Mouse (Mus musculus): ENCODE data around the gene Hes6. TPM values are rescaled to one million over a fixed set of nuclear protein-coding genes. Genes with fewer than 3 reads are reported as not detected.
A peak's percentile ranks its signal among the peaks of the same experiment; 100 is the strongest.

Hes6 gene
- total RNA-seq, 2 experiments from 2014 or later, result 20.6 to 21.9 TPM

- no peak for DNase-seq (ENCODE audit: low spot score in 2 of 2)
These were observed 28.6 kb upstream of the Hes6 start for GRCm38 (mm10) chr1:91442350-91442990.

- DNase-seq (ENCODE audit: low spot score in 2 of 2), result no peak
These were observed 28.0 kb upstream of the Hes6 start for GRCm38 (mm10) chr1:91441855-91442254.

- no peak for DNase-seq (ENCODE audit: low spot score in 2 of 2)
These were observed 25.9 kb upstream of the Hes6 start for GRCm38 (mm10) chr1:91439776-91440175.

- DNase-seq (ENCODE audit: low spot score in 2 of 2), result no peak
These were observed 23.7 kb upstream of the Hes6 start for GRCm38 (mm10) chr1:91437573-91437972.

GRCm38 (mm10) chr1:91437083-91437400 is 23.2 kb upstream of the Hes6 start:
- no peak for DNase-seq (ENCODE audit: low spot score in 2 of 2)

GRCm38 (mm10) chr1:91436380-91437082 is 22.7 kb upstream of the Hes6 start:
- peak in 1 of 2 experiments; percentile 78 for DNase-seq (ENCODE audit: low spot score in 2 of 2)

- no peak for DNase-seq (ENCODE audit: low spot score in 2 of 2)
These were observed 21.8 kb upstream of the Hes6 start for GRCm38 (mm10) chr1:91435606-91436130.

- DNase-seq (ENCODE audit: low spot score in 2 of 2), result no peak
These were observed 21.1 kb upstream of the Hes6 start for GRCm38 (mm10) chr1:91434905-91435304.

- DNase-seq (ENCODE audit: low spot score in 2 of 2), result no peak
These were observed 16.9 kb upstream of the Hes6 start for GRCm38 (mm10) chr1:91430761-91431160.

- no peak for DNase-seq (ENCODE audit: low spot score in 2 of 2)
These were observed 15.4 kb upstream of the Hes6 start for GRCm38 (mm10) chr1:91429212-91429611.

GRCm38 (mm10) chr1:91428614-91429013 is 14.8 kb upstream of the Hes6 start:
- DNase-seq (ENCODE audit: low spot score in 2 of 2), result peak; percentile 64 to 78

GRCm38 (mm10) chr1:91426397-91426796 is 12.6 kb upstream of the Hes6 start:
- DNase-seq (ENCODE audit: low spot score in 2 of 2), result no peak

GRCm38 (mm10) chr1:91420601-91421065 is 6.8 kb upstream of the Hes6 start:
- DNase-seq (ENCODE audit: low spot score in 2 of 2), result no peak

- DNase-seq (ENCODE audit: low spot score in 2 of 2), result no peak
These were observed 6.2 kb upstream of the Hes6 start for GRCm38 (mm10) chr1:91419862-91420600.

- no peak for DNase-seq (ENCODE audit: low spot score in 2 of 2)
These were observed 4.2 kb upstream of the Hes6 start for GRCm38 (mm10) chr1:91417991-91418390.

GRCm38 (mm10) chr1:91415311-91415710 is 1.5 kb upstream of the Hes6 start:
- DNase-seq (ENCODE audit: low spot score in 2 of 2), result no peak

GRCm38 (mm10) chr1:91414903-91415302 is 1.1 kb upstream of the Hes6 start:
- no peak for DNase-seq (ENCODE audit: low spot score in 2 of 2)

- DNase-seq (ENCODE audit: low spot score in 2 of 2), result no peak
These were observed 321 bp downstream of the Hes6 start for GRCm38 (mm10) chr1:91413536-91413897.

- DNase-seq (ENCODE audit: low spot score in 2 of 2), result peak; percentile 88 to 96
These were observed 770 bp downstream of the Hes6 start for GRCm38 (mm10) chr1:91413030-91413506.

GRCm38 (mm10) chr1:91412286-91413029 is 1.4 kb downstream of the Hes6 start:
- peak in 1 of 2 experiments; percentile 15 for DNase-seq (ENCODE audit: low spot score in 2 of 2)

- DNase-seq (ENCODE audit: low spot score in 2 of 2), result no peak
These were observed 2.1 kb downstream of the Hes6 start for GRCm38 (mm10) chr1:91411631-91412285.

All from layer of hippocampus, postnatal 14 days (tissue).